Mouse (Mus musculus): ENCODE data around the gene Ankdd1b.

The Ankdd1b gene

GRCm38 (mm10) chr13:96405518-96405917 lies 65.5 kb downstream of the Ankdd1b start:
- no peak for DNase-seq

GRCm38 (mm10) chr13:96401251-96401650 lies 69.7 kb downstream of the Ankdd1b start:
- DNase-seq: no peak

- DNase-seq: no peak
These were observed 81.7 kb downstream of the Ankdd1b start for GRCm38 (mm10) chr13:96389301-96389700.

- DNase-seq: peak; percentile 95 to 98
These were observed 82.7 kb downstream of the Ankdd1b start, which contains the start of gene Poc5 for GRCm38 (mm10) chr13:96388042-96388888. Poc5 (plus strand) TSS chr13:96388294.

GRCm38 (mm10) chr13:96377883-96378282 lies 93.1 kb downstream of the Ankdd1b start:
- no peak for DNase-seq

- no peak for DNase-seq
These were observed 94.1 kb downstream of the Ankdd1b start for GRCm38 (mm10) chr13:96376871-96377270.

- DNase-seq: no peak
These were observed 95.5 kb downstream of the Ankdd1b start for GRCm38 (mm10) chr13:96375519-96375918.
